Mouse (Mus musculus) mouse trophoblast stem cell (cell line): ENCODE data around the gene Zdhhc19.
"Not testable (repeated sequence)": the region's sequence is repeated elsewhere in the genome, so short reads cannot be mapped to it uniquely, and the experiment has no call there.

Experiments used
- in situ Hi-C, 2 experiments: fragments of 300-500 bp; cut with MseI, MboI; formaldehyde crosslinking; loops; 2 replicates in 1 of 2; 3 replicates in 1 of 2; pipeline ENCODE4 v1.15.1; 2025

Gene Zdhhc19

GRCm38 (mm10) chr16:32487234-32488111 lies 8.6 kb upstream of the Zdhhc19 start, which contains the start of gene Slc51a:
Gene Slc51a (minus strand): TSS chr16:32487879.
- in situ Hi-C loops, result no loop called here

- in situ Hi-C loops, result no loop called here
Measured at GRCm38 (mm10) chr16:32488939-32489338, 7.1 kb upstream of the Zdhhc19 start.

- in situ Hi-C loops, result not testable (repeated sequence)
Measured at GRCm38 (mm10) chr16:32494371-32494770, 1.7 kb upstream of the Zdhhc19 start.

GRCm38 (mm10) chr16:32498996-32499395 lies 2.9 kb downstream of the Zdhhc19 start:
- in situ Hi-C loops, result no loop called here

- in situ Hi-C loops, result no loop called here
Measured at GRCm38 (mm10) chr16:32499430-32500037, 3.5 kb downstream of the Zdhhc19 start.

- in situ Hi-C loops, result no loop called here
Measured at GRCm38 (mm10) chr16:32501459-32501858, 5.4 kb downstream of the Zdhhc19 start.

GRCm38 (mm10) chr16:32502621-32503335 lies 6.7 kb downstream of the Zdhhc19 start:
- in situ Hi-C loops, result no loop called here

- in situ Hi-C loops, result no loop called here
Measured at GRCm38 (mm10) chr16:32503633-32504032, 7.6 kb downstream of the Zdhhc19 start.

- in situ Hi-C loops, result loop anchor here in 1 of 2 experiments (5.0 kb wide), 1 partner anchor 111 kb away; no protein-coding TSS in a partner anchor
Measured at GRCm38 (mm10) chr16:32506298-32506697, 10.2 kb downstream of the Zdhhc19 start.

GRCm38 (mm10) chr16:32506868-32507267 lies 10.8 kb downstream of the Zdhhc19 start:
- in situ Hi-C loops, result loop anchor here in 1 of 2 experiments (5.0 kb wide), 1 partner anchor 110 kb away; no protein-coding TSS in a partner anchor

- in situ Hi-C loops, result loop anchor here in 1 of 2 experiments (5.0 kb wide), 1 partner anchor 110 kb away; no protein-coding TSS in a partner anchor
Measured at GRCm38 (mm10) chr16:32507407-32507806, 11.3 kb downstream of the Zdhhc19 start.

- in situ Hi-C loops, result loop anchor here in 1 of 2 experiments (5.0 kb wide), 1 partner anchor 109 kb away; no protein-coding TSS in a partner anchor
Measured at GRCm38 (mm10) chr16:32508035-32508434, 12.0 kb downstream of the Zdhhc19 start.

- in situ Hi-C loops, result loop anchor here in 1 of 2 experiments (5.0 kb wide), 1 partner anchor 109 kb away; no protein-coding TSS in a partner anchor
Measured at GRCm38 (mm10) chr16:32508506-32509065, 12.5 kb downstream of the Zdhhc19 start.

GRCm38 (mm10) chr16:32509066-32509942 lies 13.2 kb downstream of the Zdhhc19 start:
- in situ Hi-C loops, result loop anchor here in 1 of 2 experiments (5.0 kb wide), 1 partner anchor 108 kb away; no protein-coding TSS in a partner anchor

- in situ Hi-C loops, result loop anchor here in 1 of 2 experiments (5.0 kb wide), 1 partner anchor 102 kb away; no protein-coding TSS in a partner anchor
Measured at GRCm38 (mm10) chr16:32510399-32511337, 14.6 kb downstream of the Zdhhc19 start.

GRCm38 (mm10) chr16:32511338-32511734 lies 15.3 kb downstream of the Zdhhc19 start:
- in situ Hi-C loops, result loop anchor here in 1 of 2 experiments (5.0 kb wide), 1 partner anchor 101 kb away; no protein-coding TSS in a partner anchor

- in situ Hi-C loops, result loop anchor here in 1 of 2 experiments (5.0 kb wide), 1 partner anchor 100 kb away; no protein-coding TSS in a partner anchor
Measured at GRCm38 (mm10) chr16:32511827-32512490, 15.9 kb downstream of the Zdhhc19 start.

GRCm38 (mm10) chr16:32512921-32513320 lies 16.9 kb downstream of the Zdhhc19 start:
- in situ Hi-C loops, result loop anchor here in 1 of 2 experiments (5.0 kb wide), 1 partner anchor 99 kb away; no protein-coding TSS in a partner anchor
